Mouse (Mus musculus): Measurements from ENCODE around the gene Traip.
"Not testable (repeated sequence)": the region's sequence is repeated elsewhere in the genome, so short reads cannot be mapped to it uniquely, and the experiment has no call there.

The Traip gene

GRCm38 (mm10) chr9:107996049-107996448 lies 46.1 kb downstream of the Traip start, which contains the start of gene Gm20662:
Gm20662 (plus strand) TSS chr9:107996349.
- in situ Hi-C loops (cut with MboI, MseI): no loop called here

DNA sequence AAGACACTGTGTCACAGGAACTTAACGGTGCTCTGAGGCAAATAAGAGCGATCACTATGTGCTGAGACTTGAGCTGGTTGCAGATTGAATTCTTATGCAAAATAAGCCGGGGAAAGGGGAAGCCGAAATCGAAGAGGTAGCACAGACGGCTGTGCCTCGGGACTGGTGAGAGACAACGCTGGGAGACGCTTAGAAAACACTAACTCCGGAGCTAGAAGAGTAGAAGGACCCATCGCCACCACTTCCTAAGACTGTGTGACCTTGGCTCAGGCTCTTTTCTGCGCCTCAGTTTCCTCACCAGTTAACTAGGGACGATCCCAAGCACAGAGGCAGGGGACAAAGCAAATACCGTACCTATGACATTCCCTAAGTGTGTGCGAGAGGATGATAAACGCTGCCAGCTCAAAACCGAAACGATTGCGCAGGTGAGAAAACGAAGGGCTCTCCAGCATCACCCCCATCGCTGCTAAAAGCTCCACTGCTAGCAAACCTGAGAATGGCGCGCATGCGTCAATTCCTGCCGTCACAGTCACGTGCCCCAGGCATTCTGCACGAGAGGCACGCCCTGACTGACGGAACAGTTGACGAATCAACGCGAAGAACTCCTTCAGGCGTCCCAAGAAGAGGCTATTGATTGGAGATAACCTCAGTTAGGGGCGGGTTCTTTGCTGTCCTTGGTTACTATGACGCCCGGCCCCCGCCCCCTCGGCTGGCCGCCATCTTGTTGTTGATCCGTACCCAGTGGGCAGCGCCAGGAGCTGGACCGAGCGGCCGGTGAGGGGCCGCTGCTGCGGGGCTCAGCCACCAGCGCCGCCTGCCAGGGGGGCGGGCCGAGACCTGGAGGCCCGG lies 52.2 kb downstream of the Traip start, which contains the start of gene Ip6k1:
Ip6k1 (plus strand) TSS at position 580 of the 849 bp plus-strand sequence.
- in situ Hi-C loops (cut with MboI, MseI): no loop called here

- in situ Hi-C loops (cut with MboI, MseI): no loop called here
Measured at GRCm38 (mm10) chr9:108002778-108003530, 53.0 kb downstream of the Traip start.

DNA sequence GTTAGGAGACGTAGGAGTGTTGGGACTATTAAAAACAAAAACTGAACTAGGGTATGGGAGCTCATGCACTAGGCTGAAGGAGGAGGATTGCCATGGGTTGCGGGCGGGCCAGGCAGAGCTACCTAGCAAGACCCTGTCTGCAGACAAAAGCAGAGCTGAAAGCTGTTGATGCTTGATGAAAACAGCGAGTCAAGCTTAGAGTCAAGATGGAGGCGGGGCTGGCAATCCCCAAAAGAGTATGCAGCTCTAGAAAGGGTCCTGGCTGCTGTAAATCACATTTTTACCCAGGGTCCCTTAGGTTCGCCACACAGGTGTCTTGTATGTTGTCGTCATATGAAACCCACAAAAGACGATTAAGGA lies 53.6 kb downstream of the Traip start:
- in situ Hi-C loops (cut with MboI, MseI): no loop called here

GRCm38 (mm10) chr9:108008041-108008440 lies 58.1 kb downstream of the Traip start:
- in situ Hi-C loops (cut with MboI, MseI): no loop called here

DNA sequence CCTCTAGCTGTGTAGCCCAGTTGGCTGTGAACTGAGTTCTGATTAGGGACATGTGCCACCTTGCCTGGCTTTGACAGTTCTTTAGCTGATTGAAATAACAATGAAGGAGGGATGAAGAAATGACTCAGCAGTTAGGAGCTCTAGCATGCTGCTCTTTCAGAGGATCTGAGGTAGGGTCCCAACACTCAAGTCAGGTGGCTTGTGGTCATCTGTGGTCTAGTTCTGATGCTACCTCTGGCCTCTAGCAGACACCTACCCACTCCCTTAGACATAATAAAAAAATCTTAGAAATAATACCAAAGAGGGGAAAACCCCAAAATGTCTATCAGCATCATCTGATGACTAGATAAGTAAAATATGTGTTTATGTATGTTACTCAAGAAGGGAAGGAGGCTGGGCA lies 60.4 kb downstream of the Traip start:
- in situ Hi-C loops (cut with MboI, MseI): no loop called here

DNA sequence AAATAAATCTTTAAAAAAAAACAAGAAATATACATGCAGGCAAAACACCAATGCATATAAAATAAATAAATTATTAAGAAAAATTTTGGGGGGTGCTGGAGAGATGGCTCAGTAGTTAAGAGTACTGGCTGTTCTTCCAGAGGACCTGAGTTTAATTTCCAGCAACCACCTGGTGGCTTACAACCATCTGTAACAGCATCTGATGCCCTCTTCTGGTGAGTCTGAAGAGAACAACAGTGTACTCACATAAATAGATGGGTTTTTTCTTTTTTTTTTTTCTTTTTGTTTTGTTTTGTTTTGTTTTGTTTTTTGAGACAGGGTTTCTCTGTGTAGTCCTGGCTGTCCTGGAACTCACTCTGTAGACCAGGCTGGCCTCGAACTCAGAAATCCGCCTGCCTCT lies 63.6 kb downstream of the Traip start:
- in situ Hi-C loops (cut with MboI, MseI): not testable (repeated sequence)

GRCm38 (mm10) chr9:108017127-108017526 lies 67.2 kb downstream of the Traip start:
- in situ Hi-C loops (cut with MboI, MseI): loop anchor here (5.0 kb wide), 1 partner anchor 50 kb away; no protein-coding TSS in a partner anchor

DNA sequence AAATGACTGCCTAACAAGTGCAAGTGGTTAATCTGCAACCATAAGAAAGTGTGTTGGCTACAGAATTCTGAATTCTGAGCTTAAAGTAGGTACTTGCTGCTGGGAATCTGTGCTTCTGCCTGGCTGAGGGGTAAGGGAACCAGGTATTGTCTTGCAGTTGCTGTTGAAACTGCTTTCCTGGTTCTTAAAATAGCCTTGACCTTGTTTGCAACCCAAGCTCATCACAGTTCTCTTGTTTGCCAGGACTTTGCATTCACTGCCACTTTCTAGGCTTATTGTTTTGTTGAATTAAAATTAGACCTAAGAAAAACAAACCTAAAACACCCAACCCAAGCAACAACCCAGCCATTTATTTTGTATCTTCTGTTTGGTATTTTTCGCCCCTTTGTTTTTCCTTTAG lies 70.8 kb downstream of the Traip start:
- in situ Hi-C loops (cut with MboI, MseI): no loop called here

Data from regulatory T cell (primary cell).